Mouse (Mus musculus) kidney, postnatal 14 days (tissue): ENCODE results near the gene Babam2.
"Not testable (repeated sequence)": the region's sequence is repeated elsewhere in the genome, so short reads cannot be mapped to it uniquely, and the experiment has no call there.

Experiments
- DNase-seq: peaks from one replicate; pipeline ENCODE4 v3.0.0; 2022; ENCODE audit warnings: mixed read lengths

Babam2 gene

GRCm38 (mm10) chr5:31950532-31950931 lies 253.0 kb downstream of the Babam2 start:
- no peak for DNase-seq

GRCm38 (mm10) chr5:31955184-31955583 lies 257.7 kb downstream of the Babam2 start:
- DNase-seq = no peak

- DNase-seq = no peak
These were observed 258.9 kb downstream of the Babam2 start for GRCm38 (mm10) chr5:31956336-31956735.

GRCm38 (mm10) chr5:31959886-31960285 lies 262.4 kb downstream of the Babam2 start:
- DNase-seq = peak; percentile 18

GRCm38 (mm10) chr5:31961423-31961822 lies 263.9 kb downstream of the Babam2 start:
- no peak for DNase-seq

GRCm38 (mm10) chr5:31962346-31962745 lies 264.9 kb downstream of the Babam2 start:
- DNase-seq = no peak

GRCm38 (mm10) chr5:31963352-31963751 lies 265.9 kb downstream of the Babam2 start:
- no peak for DNase-seq

- no peak for DNase-seq
These were observed 266.4 kb downstream of the Babam2 start for GRCm38 (mm10) chr5:31963851-31964250.

- no peak for DNase-seq
These were observed 269.3 kb downstream of the Babam2 start for GRCm38 (mm10) chr5:31966741-31967140.

- peak; percentile 12 for DNase-seq
These were observed 270.0 kb downstream of the Babam2 start for GRCm38 (mm10) chr5:31967526-31967925.

GRCm38 (mm10) chr5:31968046-31968506 lies 270.6 kb downstream of the Babam2 start:
- DNase-seq = peak; percentile 83

- DNase-seq = not testable (repeated sequence)
These were observed 274.9 kb downstream of the Babam2 start for GRCm38 (mm10) chr5:31972416-31972815.

GRCm38 (mm10) chr5:31974614-31975168 lies 277.2 kb downstream of the Babam2 start:
- DNase-seq = peak; percentile 11

- DNase-seq = no peak
These were observed 284.6 kb downstream of the Babam2 start for GRCm38 (mm10) chr5:31982061-31982460.

GRCm38 (mm10) chr5:31983161-31983560 lies 285.7 kb downstream of the Babam2 start:
- DNase-seq = no peak

GRCm38 (mm10) chr5:31983817-31984368 lies 286.4 kb downstream of the Babam2 start:
- no peak for DNase-seq

- no peak for DNase-seq
These were observed 287.0 kb downstream of the Babam2 start for GRCm38 (mm10) chr5:31984369-31984961.

GRCm38 (mm10) chr5:31985021-31985420 lies 287.5 kb downstream of the Babam2 start:
- no peak for DNase-seq

- peak; percentile 47 for DNase-seq
These were observed 290.2 kb downstream of the Babam2 start for GRCm38 (mm10) chr5:31987541-31988307.

- no peak for DNase-seq
These were observed 299.9 kb downstream of the Babam2 start for GRCm38 (mm10) chr5:31997189-31997954.

- DNase-seq = no peak
These were observed 301.3 kb downstream of the Babam2 start for GRCm38 (mm10) chr5:31998806-31999205.

GRCm38 (mm10) chr5:32000076-32000475 lies 302.6 kb downstream of the Babam2 start:
- DNase-seq = no peak

- no peak for DNase-seq
These were observed 303.8 kb downstream of the Babam2 start for GRCm38 (mm10) chr5:32001266-32001665.
